Mouse (Mus musculus): Measurements from ENCODE around the gene Trim31.

Trim31 gene

DNA sequence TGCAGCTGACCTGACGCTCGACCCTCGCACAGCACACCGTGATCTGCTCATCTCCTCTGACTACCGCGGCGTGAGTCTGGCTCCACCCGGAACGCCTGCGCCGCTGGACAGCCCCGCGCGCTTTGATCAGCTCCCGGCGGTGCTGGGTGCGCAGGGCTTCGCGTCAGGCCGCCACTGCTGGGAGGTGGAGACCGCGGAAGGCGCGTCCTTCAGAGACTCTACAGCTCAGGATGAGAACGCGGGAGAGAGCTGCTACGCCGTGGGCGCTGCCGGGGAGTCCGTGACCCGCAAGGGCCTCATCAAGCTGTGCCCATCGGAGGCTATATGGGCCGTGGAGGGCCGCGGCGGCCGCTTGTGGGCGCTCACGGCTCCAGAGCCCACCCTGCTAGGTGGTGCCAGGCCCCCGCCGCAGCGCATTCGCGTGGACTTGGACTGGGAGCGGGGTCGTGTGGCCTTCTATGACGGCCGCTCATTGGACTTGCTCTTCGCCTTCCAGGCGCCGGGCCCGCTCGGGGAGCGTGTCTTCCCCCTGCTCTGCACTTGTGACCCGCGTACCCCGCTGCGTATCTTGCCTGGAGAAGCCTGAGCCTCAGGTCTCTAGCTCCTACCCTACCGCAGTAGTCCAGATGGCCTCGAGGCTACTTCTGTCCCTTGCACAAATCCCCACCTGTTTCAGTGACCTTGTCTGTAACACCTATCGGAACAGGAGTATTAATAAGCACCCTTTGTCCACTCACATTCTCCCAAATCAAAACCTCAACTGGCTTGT is 49.3 kb downstream of the Trim31 start:
- DNase-seq, result peak; percentile 67

DNA sequence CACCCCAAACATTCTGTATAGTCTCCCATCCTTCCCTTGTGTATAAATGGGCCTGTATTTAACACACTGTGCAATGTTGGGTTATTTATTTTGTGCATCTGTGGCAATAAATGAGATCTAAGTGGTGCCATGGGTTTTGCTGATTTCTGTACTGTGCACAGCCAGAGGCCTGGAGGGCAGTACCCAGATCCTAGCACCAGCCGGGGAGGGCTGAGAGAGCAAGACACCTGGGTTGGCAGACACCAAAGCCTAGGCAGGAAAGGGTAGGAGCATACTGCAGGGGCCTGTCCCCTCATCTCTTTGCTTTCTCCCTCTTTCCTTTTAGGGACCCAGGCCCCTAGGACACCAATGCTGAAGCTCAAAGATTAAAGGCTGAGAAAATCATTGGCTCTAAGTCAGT is 50.4 kb downstream of the Trim31 start:
- no peak for DNase-seq

DNA sequence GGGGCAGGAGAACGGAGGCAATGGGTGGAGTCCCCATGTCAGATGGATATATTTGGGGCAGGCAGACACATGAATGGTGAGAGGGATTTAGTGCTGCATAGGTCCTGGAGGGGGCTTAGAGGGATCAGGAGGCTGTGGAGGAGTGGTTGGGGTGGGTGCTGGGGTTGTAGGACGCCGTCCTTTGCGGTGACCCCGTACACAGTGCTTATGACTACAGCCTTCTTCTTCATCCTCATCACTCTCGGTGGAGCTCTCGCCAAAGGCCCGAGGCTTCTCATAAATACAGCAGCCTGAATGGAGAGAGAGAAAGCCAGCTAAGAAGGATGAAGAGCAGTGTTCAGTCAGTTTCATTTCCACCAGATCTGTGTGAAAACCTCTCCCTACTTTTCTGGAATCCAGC is 51.3 kb downstream of the Trim31 start:
- no peak for DNase-seq

DNA sequence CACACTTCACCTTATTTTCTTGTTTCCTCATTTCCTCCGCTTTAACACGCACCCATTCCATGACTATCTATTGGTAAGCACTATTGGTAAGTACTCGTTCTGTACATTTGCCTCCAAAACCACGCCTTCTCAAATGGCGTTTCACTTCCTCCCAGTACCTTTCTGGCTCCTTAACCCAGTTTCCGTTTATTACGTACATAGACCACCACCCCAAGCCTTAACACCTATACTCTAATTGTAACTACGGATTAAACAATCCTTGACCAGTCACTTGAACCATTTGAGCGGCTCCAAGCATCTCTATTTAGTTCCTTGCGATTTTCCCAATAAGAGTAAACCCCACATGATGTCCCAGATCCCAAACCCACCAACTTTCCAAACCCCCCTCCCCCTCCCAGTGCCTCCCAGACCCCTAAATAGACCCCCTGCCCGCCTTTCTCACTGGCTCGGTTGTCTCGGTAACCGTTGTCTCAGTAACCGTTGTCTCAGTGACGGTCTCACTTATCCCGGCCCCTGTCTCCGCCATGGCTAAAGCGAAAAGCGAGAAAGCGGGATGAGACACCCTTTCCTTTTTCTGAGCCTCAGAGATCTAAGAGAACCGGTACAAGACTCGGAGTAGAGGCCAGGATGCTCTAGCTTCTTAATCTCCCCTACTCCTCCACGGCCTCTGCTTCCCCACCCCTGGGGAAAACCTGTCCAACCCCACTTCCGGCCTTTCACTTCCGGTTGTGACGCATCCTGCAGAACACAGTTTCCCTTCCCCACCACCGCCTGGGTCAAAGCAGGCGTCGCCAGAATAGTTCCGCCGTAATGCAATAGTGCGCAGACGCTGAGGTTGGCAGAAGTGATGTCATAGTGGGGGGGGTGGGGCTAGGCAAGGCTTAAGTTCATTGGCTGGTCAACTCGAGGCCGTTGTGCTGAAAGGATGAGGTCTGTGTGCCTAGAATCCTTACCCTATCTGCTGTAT is 53.3 kb downstream of the Trim31 start, which contains the start of gene Ppp1r11:
Ppp1r11 (minus strand) TSS at position 761 of the 967 bp plus-strand sequence.
- DNase-seq, result peak; percentile 94

DNA sequence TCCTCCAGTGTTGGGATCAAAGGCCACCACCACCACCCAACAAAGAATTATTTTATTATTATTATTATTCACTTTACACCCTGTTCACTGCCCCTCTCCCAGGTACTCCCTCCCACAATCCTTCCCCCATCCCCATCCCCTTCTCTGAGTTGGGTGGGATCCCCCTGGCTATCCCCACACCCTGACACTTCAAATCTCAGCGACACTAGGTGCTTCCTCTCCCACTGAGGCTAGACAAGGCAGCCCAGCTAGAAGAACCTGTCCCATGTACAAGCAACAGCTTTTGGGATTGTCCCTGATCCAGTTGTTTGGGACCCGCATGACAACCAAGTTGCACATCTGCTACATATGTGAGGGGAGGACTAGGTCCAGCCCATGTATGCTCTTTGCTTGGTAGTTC is 54.7 kb downstream of the Trim31 start:
- DNase-seq, result no peak

DNA sequence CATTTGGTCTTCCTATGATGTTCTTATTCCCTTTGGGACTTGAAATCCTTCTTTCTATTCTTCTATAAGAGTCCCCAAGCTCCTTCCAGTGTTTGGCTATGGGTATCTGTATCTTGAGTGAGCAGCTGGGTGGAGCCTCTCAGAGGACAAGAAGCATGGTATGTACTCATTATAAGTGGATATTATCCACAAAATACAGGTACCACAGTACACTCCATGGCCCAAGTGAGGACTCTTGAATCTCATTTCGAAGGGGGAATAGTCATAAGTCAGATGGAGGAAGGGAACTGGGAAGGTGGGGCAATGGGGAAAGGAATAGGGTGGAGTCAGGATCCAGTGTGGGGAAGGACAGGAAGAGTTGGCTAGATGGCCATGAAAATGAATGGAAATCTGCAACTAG is 55.1 kb downstream of the Trim31 start:
- DNase-seq, result no peak

DNA sequence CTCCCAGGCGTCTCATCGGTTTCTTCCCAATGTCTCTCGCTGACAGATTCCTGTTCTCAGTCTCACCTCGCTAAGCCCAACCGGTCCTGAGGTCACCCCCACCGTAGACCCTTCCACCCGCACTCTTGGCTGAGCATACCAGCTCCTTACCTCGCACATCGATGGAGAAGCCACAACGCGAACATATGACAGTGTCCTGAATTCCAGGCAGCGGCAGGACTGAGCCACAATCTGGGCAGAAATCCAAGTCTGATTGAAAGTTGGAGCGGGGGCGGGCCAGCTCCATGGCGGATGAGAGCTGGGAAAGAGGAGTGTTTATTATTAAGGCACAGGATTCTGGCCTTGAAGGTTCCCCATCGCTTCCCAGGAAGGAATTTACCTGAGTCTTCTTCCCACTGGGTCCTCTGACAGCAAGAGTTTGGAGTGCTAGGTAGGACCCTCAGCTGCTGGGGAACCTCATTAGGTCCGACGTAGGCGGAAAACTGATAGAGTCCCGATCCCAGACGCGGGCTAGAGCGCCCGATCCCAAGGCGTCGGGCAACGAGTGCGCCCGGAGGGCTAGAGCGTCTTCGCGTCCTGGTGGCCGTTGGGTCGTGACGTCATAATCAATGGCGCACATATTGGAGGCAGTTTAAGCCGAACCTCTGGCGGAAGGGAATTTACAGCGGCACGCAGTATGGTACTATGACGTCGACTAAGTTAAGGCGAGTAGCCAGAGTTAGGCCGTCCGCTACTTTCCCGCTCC is 60.3 kb downstream of the Trim31 start, which contains the start of the genes Znrd1 and Znrd1as:
Znrd1 (minus strand) TSS at position 561 of the 745 bp plus-strand sequence.
Znrd1as (plus strand) TSS at position 594 of the 745 bp plus-strand sequence.
- peak; percentile 92 for DNase-seq

DNA sequence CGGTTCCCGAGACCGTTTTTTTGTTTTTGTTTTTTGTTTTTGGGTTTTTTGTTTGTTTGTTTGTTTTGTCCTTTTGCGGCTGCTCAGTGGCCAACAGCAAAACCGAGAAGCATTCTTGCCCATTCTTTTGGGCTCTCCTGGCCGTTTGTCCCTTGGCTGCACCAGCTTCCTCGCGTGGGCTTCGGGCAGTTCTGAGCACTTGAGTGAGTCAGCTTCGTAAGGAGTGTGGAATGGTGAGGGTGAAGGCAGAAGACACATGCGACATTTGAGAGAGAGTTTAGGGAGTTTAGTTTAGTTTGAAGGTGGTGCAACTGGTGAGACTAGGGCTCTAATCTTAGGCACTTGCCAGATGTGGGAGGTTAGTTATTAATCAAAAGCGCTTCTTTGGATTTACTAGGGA is 61.0 kb downstream of the Trim31 start:
- no peak for DNase-seq

Measured in right cerebral cortex, postnatal 14 days (tissue).